Mouse (Mus musculus) midbrain, embryonic 16.5 days (tissue): ENCODE data around the gene Gm40460. TPM values are rescaled to one million over a fixed set of nuclear protein-coding genes. Genes with fewer than 3 reads are reported as not detected.

Experiments used
- ATAC-seq: fragments of 200-750 bp; cut with Nextera tagmentation; 2 replicates; pipeline ENCODE4 v1.8.0; 2017; ENCODE audit warnings: moderate TSS enrichment
- H3K27ac ChIP-seq: fragments of 300-500 bp; sonication (generic); 2 replicates; pipeline ENCODE4 v1.5.1; 2014; ENCODE audit warnings: mild to moderate bottlenecking, low read length, mixed read lengths
- H3K27me3 ChIP-seq: fragments of 300-500 bp; sonication (generic); 2 replicates; pipeline ENCODE4 v1.6.1; 2014; ENCODE audit warnings: low read depth, low read length, mixed read lengths; ENCODE audit not compliant: control insufficient read depth, insufficient read depth
- H3K36me3 ChIP-seq: fragments of 300-500 bp; sonication (generic); 2 replicates; pipeline ENCODE4 v1.6.1; 2014; ENCODE audit warnings: mild to moderate bottlenecking, low read length, moderate library complexity, mixed read lengths; ENCODE audit not compliant: control insufficient read depth, insufficient read depth
- H3K4me1 ChIP-seq: fragments of 300-500 bp; sonication (generic); 2 replicates; pipeline ENCODE4 v1.6.1; 2014; ENCODE audit warnings: mild to moderate bottlenecking, low read length, mixed read lengths; ENCODE audit not compliant: control insufficient read depth, insufficient read depth
- H3K4me2 ChIP-seq: fragments of 300-500 bp; sonication (generic); 2 replicates; pipeline ENCODE4 v1.6.1; 2014; ENCODE audit warnings: mild to moderate bottlenecking, low read length, mixed read lengths
- H3K4me3 ChIP-seq: fragments of 300-500 bp; sonication (generic); 2 replicates; pipeline ENCODE4 v1.5.1; 2014; ENCODE audit warnings: low read depth, mild to moderate bottlenecking, low read length, moderate library complexity, mixed read lengths
- H3K9ac ChIP-seq: fragments of 300-500 bp; sonication (generic); 2 replicates; pipeline ENCODE4 v1.6.1; 2014; ENCODE audit warnings: low read depth, low read length, mixed read lengths
- H3K9me3 ChIP-seq: fragments of 300-500 bp; sonication (generic); replicated peaks from 2 replicates; pipeline ENCODE4 v1.6.1; 2014; ENCODE audit warnings: mild to moderate bottlenecking, low read length, mixed read lengths; ENCODE audit not compliant: control insufficient read depth, poor library complexity, severe bottlenecking
- WGBS: fragments of 180-500 bp; shearing (Covaris S2); extraction: QIAGEN DNeasy Blood & Tissue Kit; methylation state at CpG from one replicate; pipeline ENCODE4 v1.1.7; 2014; 5-methylcytosine and 5-hydroxymethylcytosine counted together
- polyA plus RNA-seq: library from polyadenylated mRNA; unstranded; fragments of >200 nt; fragmentation: Nextera tagmentation; extraction: Ambion mirVana; gene quantifications from 2 replicates; pipeline ENCODE4 v1.2.1, GENCODE M21; 2015

Gene Gm40460
- polyA plus RNA-seq, 1 experiment from 2014 or later, result not detected

GRCm38 (mm10) chr7:142205488-142205887 lies 35.4 kb downstream of the Gm40460 start:
- Histone ChIP-seq H3K27me3 (no peaks in the 10 kb centered on the region), H3K4me1 (no peaks in the 10 kb centered on the region)

GRCm38 (mm10) chr7:142201064-142201463 lies 39.8 kb downstream of the Gm40460 start, which contains the start of gene Krtap5-3:
TSS of gene Krtap5-3 (plus strand) at chr7:142201364.
- Histone ChIP-seq H3K27me3 (no peaks in the 10 kb centered on the region), H3K36me3 (no peaks in the 10 kb centered on the region), H3K4me2 (no peak within 1 kb of the TSS), H3K9me3 (no peaks in the 10 kb centered on the region), H3K27ac (no peak within 1 kb of the TSS), H3K9ac (no peak within 1 kb of the TSS), H3K4me1 (no peaks in the 10 kb centered on the region), H3K4me3 (no peak within 1 kb of the TSS)
- no peak for ATAC-seq
- WGBS, result 63% methylated on average over 1 of the region's 1 CpGs

More at GRCm38 (mm10) chr7:142205488-142205887, 35.4 kb downstream of the Gm40460 start:
- Histone ChIP-seq H3K9me3 (no peaks in the 10 kb centered on the region), H3K27ac (no peak overlapping the region), H3K4me3 (no peak overlapping the region), H3K9ac (no peak overlapping the region), H3K36me3 (no peaks in the 10 kb centered on the region), H3K4me2 (no peak overlapping the region)
- ATAC-seq, result no peak

- ATAC-seq, result no peak
- Histone ChIP-seq H3K9ac (no peak overlapping the region), H3K4me2 (no peak overlapping the region), H3K27me3 (no peaks in the 10 kb centered on the region), H3K9me3 (no peaks in the 10 kb centered on the region), H3K36me3 (no peaks in the 10 kb centered on the region), H3K4me3 (no peak overlapping the region), H3K4me1 (no peaks in the 10 kb centered on the region), H3K27ac (no peak overlapping the region)
- 80% methylated on average over 2 of the region's 2 CpGs for WGBS
Observed at GRCm38 (mm10) chr7:142198748-142199147, 42.1 kb downstream of the Gm40460 start.

Other genes with a start within 250 kb of the Gm40460 start
- gene Mob2, start 180.0 kb downstream of the Gm40460 start, polyA plus RNA-seq, result 47.5 and 50.3 TPM in 2 replicates
- gene Dusp8, start 145.2 kb downstream of the Gm40460 start, polyA plus RNA-seq, result 113 and 128 TPM in 2 replicates
- 0.30 TPM in 1 of 2 replicates, not detected in the other for gene Gm45618, start 120.3 kb downstream of the Gm40460 start, polyA plus RNA-seq
- not detected in 2 replicates for gene Gm39115, start 105.0 kb downstream of the Gm40460 start, polyA plus RNA-seq
- gene Gm45337, start 96.5 kb downstream of the Gm40460 start, polyA plus RNA-seq, result not detected in 2 replicates
- not detected in 2 replicates for gene Gm29735, start 84.0 kb downstream of the Gm40460 start, polyA plus RNA-seq
- not detected in 2 replicates for gene Gm4553, start 75.3 kb downstream of the Gm40460 start, polyA plus RNA-seq
- gene Krtap5-2, start 65.1 kb downstream of the Gm40460 start, polyA plus RNA-seq, result not detected in 2 replicates
- not detected in 2 replicates for gene Gm10153, start 50.7 kb downstream of the Gm40460 start, polyA plus RNA-seq
- not detected in 2 replicates for gene Krtap5-3, start 39.7 kb downstream of the Gm40460 start, polyA plus RNA-seq
- gene Gm7579, start 29.2 kb downstream of the Gm40460 start, polyA plus RNA-seq, result not detected in 2 replicates
- not detected in 2 replicates for gene Krtap5-5, start 11.1 kb downstream of the Gm40460 start, polyA plus RNA-seq
- gene Gm2431, start 17.3 kb upstream of the Gm40460 start, polyA plus RNA-seq, result not detected in 2 replicates
- not detected in 2 replicates for gene Gm4559, start 33.3 kb upstream of the Gm40460 start, polyA plus RNA-seq
- not detected in 2 replicates for gene Krtap5-1, start 56.0 kb upstream of the Gm40460 start, polyA plus RNA-seq
- not detected in 2 replicates for gene Krtap5-4, start 62.5 kb upstream of the Gm40460 start, polyA plus RNA-seq
- 11.3 and 14.1 TPM in 2 replicates for gene Ifitm10, start 132.7 kb upstream of the Gm40460 start, polyA plus RNA-seq
- gene Gm49369, start 141.6 kb upstream of the Gm40460 start, polyA plus RNA-seq, result 2.5 and 3.4 TPM in 2 replicates
- gene Ctsd, start 147.0 kb upstream of the Gm40460 start, polyA plus RNA-seq, result 243 and 289 TPM in 2 replicates
- not detected in 2 replicates for gene Syt8, start 193.8 kb upstream of the Gm40460 start, polyA plus RNA-seq
- 0.51 and 0.78 TPM in 2 replicates for gene Tnni2, start 200.7 kb upstream of the Gm40460 start, polyA plus RNA-seq
- gene Lsp1, start 219.7 kb upstream of the Gm40460 start, polyA plus RNA-seq, result 4.8 and 5.1 TPM in 2 replicates